Mouse (Mus musculus) midbrain, postnatal 0 days (tissue): ENCODE measurements around the gene Cdc34b. TPM values are rescaled to one million over a fixed set of nuclear protein-coding genes. Genes with fewer than 3 reads are reported as not detected.
"Not testable (repeated sequence)": the region's sequence is repeated elsewhere in the genome, so short reads cannot be mapped to it uniquely, and the experiment has no call there.

Experiments used
- ATAC-seq: fragments of 200-750 bp; cut with Nextera tagmentation; 2 replicates; pipeline ENCODE4 v1.8.0; 2017; ENCODE audit warnings: moderate number of reproducible peaks, mild to moderate bottlenecking, moderate TSS enrichment, moderate library complexity; ENCODE audit not compliant: low FRiP score
- DNase-seq: peaks from one replicate; pipeline ENCODE4 v3.0.0-alpha.2; 2015; ENCODE audit warnings: low spot score
- H3K27ac ChIP-seq: fragments of 300-500 bp; sonication (generic); 2 replicates; pipeline ENCODE4 v1.5.1; 2014; ENCODE audit warnings: low read depth, mild to moderate bottlenecking, low read length, mixed read lengths
- H3K27me3 ChIP-seq: fragments of 300-500 bp; sonication (generic); 2 replicates; pipeline ENCODE4 v1.6.1; 2014; ENCODE audit warnings: low read length, control low read depth, mixed read lengths; ENCODE audit not compliant: insufficient read depth
- H3K36me3 ChIP-seq: fragments of 300-500 bp; sonication (generic); 2 replicates; pipeline ENCODE4 v1.6.1; 2014; ENCODE audit warnings: low read length, control low read depth, mixed read lengths; ENCODE audit not compliant: insufficient read depth
- H3K4me1 ChIP-seq: fragments of 300-500 bp; sonication (generic); 2 replicates; pipeline ENCODE4 v1.6.1; 2014; ENCODE audit warnings: mild to moderate bottlenecking, control low read depth, antibody characterized with exemption, low read length, mixed read lengths; ENCODE audit not compliant: insufficient read depth
- H3K4me2 ChIP-seq: fragments of 300-500 bp; sonication (generic); 2 replicates; pipeline ENCODE4 v1.6.1; 2014; ENCODE audit warnings: low read depth, mild to moderate bottlenecking, low read length, mixed read lengths; ENCODE audit not compliant: poor library complexity, severe bottlenecking
- H3K4me3 ChIP-seq: fragments of 300-500 bp; sonication (generic); 2 replicates; pipeline ENCODE4 v1.5.1; 2014; ENCODE audit warnings: low read depth, mild to moderate bottlenecking, low read length, moderate library complexity
- H3K9ac ChIP-seq: fragments of 300-500 bp; sonication (generic); replicated peaks from 2 replicates; pipeline ENCODE4 v1.6.1; 2014; ENCODE audit warnings: mild to moderate bottlenecking, low read length, moderate library complexity, mixed read lengths; ENCODE audit not compliant: poor library complexity, severe bottlenecking
- H3K9me3 ChIP-seq: fragments of 300-500 bp; sonication (generic); 2 replicates; pipeline ENCODE4 v1.6.1; 2016; ENCODE audit warnings: low read length, control low read depth
- CTCF ChIP-seq: IDR thresholded peaks from 2 replicates; pipeline ENCODE4 v1.5.1; 2016; ENCODE audit warnings: antibody characterized with exemption, mild to moderate bottlenecking
- WGBS: fragments of 180-500 bp; shearing (Covaris S2); extraction: QIAGEN DNeasy Blood & Tissue Kit; methylation state at CpG from one replicate; pipeline ENCODE4 v1.1.7; 2014; 5-methylcytosine and 5-hydroxymethylcytosine counted together
- polyA plus RNA-seq: library from polyadenylated mRNA; unstranded; fragments of >200 nt; fragmentation: Nextera tagmentation; extraction: Ambion mirVana; gene quantifications from 2 replicates; pipeline ENCODE4 v1.2.1, GENCODE M21; 2015
- total RNA-seq: library from RNA; depleted of rRNA; stranded (reverse); fragments of >200 nt; gene quantifications from 2 replicates; pipeline ENCODE4 v1.2.3, GENCODE M21; 2014; rRNA removed

Gene Cdc34b
- total RNA-seq (1.1 TPM in 1 of 2 replicates, not detected in the other), polyA plus RNA-seq (0.14 TPM in 1 of 2 replicates, not detected in the other)

DNA sequence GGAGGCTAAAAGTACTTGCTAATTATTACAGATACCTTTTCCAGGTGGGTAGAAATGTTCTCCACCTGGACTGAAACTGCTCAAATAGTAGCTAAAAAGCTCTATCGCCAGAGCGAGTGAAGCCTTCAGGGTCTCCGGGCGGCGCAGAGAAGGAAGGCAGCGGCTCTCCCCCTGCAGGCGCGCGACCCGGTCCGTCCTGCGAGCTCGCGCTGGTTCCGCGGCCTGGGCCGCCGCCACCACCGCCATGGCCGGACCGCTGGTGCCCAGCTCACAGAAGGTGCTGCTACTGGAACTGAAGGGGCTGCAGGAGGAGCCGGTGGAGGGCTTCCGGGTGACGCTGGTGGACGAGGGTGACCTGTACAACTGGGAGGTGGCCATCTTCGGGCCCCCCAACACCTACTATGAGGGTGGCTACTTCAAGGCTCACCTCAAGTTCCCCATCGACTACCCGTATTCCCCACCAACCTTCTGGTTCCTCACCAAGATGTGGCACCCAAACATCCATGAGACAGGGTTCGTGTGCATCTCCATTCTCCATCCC, at the start of gene Cdc34b:
Cdc34b (plus strand) TSS at position 51 of the 541 bp plus-strand sequence.
- ATAC-seq (no peak), DNase-seq (no peak)
- H3K9ac ChIP-seq = no peak within 1 kb of the TSS
- H3K9me3 ChIP-seq = no peaks in the 10 kb centered on the region
- H3K4me3 ChIP-seq = no peak within 1 kb of the TSS
- H3K4me2 ChIP-seq = no peak within 1 kb of the TSS
- H3K27ac ChIP-seq = no peak within 1 kb of the TSS
- 83% methylated on average over 29 of the region's 29 CpGs for WGBS
- H3K4me1 ChIP-seq = no peaks in the 10 kb centered on the region
- no peak for TF ChIP-seq CTCF
- no peaks in the 10 kb centered on the region for H3K36me3 ChIP-seq
- H3K27me3 ChIP-seq = no peaks in the 10 kb centered on the region

DNA sequence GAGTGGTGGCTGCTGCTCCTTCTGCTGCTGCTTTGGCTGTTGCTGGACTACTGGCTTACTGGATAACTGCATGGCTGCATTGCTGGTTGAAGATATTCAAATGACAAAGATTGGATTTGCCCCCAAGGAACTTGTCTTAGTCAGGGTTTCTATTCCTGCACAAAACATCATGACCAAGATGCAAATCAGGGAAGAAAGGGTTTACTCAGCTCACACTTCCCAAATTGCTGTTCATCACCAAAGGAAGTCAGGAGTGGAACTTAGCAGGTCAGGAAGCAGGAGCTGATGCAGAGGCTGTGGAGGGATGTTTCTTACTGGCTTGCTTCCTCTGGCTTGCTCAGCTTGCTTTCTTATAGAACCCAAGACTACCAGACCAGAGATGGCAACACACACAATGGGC, 49.1 kb upstream of the Cdc34b start:
- not testable (repeated sequence) for H3K4me3 ChIP-seq, H3K27me3 ChIP-seq, DNase-seq, H3K9me3 ChIP-seq, H3K27ac ChIP-seq, ATAC-seq, H3K4me2 ChIP-seq, H3K9ac ChIP-seq, H3K36me3 ChIP-seq, H3K4me1 ChIP-seq

DNA sequence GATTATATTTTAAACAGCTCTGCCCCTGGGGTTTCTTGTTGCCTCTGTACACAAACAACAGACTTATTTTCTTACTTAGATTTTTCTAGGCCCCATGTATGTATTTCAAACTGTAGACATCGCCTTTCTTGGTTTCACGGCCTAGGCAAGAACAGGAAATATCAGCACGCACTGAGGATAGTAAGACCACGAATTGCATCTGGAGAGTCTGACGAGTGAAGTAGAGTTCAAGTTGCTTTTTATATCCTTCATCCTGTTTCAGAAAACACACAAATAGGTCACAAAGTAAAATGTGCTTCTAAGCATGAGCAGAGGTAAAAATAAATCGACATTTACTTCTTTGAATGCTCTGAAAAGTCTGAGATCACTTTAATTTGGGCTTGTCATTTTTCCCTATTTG, 46.1 kb upstream of the Cdc34b start:
- no peaks in the 10 kb centered on the region for H3K4me1 ChIP-seq
- no peak for TF ChIP-seq CTCF
- no peak overlapping the region for H3K9ac ChIP-seq
- WGBS = 76% methylated on average over 6 of the region's 6 CpGs
- no peak overlapping the region for H3K27ac ChIP-seq
- no peaks in the 10 kb centered on the region for H3K9me3 ChIP-seq
- no peaks in the 10 kb centered on the region for H3K36me3 ChIP-seq
- ATAC-seq (no peak), DNase-seq (no peak)
- no peak overlapping the region for H3K4me3 ChIP-seq
- H3K27me3 ChIP-seq = no peaks in the 10 kb centered on the region
- H3K4me2 ChIP-seq = no peak overlapping the region

DNA sequence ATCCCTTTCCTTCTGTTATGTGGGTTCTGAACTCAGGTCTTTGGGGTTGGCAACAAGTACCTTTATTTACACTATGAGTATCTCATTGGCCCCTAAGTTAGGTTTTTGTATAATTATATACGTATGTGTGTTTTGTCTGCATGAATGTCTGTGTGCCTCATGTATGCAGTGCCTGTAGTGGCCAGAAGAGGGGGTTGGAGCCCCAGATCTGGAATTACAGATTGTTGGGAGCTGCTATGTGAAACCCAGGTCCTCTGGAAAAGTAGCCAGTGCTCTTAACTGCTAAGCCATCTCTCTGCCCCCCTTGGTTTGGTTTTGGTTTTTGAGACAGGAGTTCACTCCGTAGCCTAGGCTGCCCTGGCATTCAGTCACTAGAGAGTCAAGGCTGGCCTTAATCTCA, 44.4 kb upstream of the Cdc34b start:
- Histone ChIP-seq H3K4me1 (no peaks in the 10 kb centered on the region), H3K4me2 (no peak overlapping the region), H3K36me3 (no peaks in the 10 kb centered on the region), H3K9me3 (no peaks in the 10 kb centered on the region), H3K4me3 (no peak overlapping the region), H3K9ac (no peak overlapping the region), H3K27me3 (no peaks in the 10 kb centered on the region), H3K27ac (no peak overlapping the region)
- DNase-seq (no peak), ATAC-seq (no peak)
- WGBS = 95% methylated on average over 2 of the region's 2 CpGs
- TF ChIP-seq CTCF = peak; percentile 21; the same call in 1 of the 2 replicates

DNA sequence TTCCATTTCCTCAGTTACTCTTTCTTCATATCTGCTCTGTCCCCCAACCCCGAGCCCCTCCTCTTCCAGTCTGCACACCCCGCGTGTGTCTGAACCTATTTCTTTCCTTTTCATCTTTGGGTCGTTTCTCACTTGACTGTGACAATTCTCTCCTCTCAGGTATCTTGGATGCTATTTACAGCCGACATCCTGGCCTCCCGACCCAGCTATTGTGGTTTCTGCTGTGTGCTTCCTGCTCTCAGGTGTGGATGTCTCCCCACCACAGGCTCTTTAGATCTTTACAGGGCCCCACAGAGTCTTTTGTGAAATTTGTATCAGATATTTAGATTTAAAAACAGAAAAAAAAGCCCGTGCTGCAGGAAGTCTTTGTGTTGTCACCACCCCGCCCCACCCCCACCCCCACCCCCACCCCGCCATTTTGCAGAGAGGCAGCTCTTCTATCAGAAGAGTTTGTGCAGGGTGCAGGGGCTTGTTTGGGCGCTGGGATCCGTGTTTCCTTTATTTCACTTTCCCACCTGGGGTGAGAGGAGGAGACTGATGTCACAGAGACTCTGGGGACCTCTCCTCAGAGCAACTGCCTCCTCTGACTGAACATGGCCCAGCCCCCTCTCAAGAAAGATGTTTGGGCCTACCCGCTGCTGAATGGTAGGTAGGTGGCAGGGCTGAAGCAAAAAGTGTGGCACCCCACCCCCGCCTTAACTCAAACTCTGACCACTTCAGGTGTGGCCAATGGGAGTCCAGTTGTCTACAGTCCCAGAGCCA, 43.7 kb upstream of the Cdc34b start:
- Histone ChIP-seq H3K9me3 (no peaks in the 10 kb centered on the region), H3K4me3 (no peak overlapping the region), H3K4me1 (no peaks in the 10 kb centered on the region), H3K27ac (no peak overlapping the region), H3K9ac (no peak overlapping the region), H3K4me2 (no peak overlapping the region), H3K36me3 (no peaks in the 10 kb centered on the region), H3K27me3 (no peaks in the 10 kb centered on the region)
- no peak for DNase-seq
- WGBS = 50% methylated on average over 13 of the region's 13 CpGs
- no peak for ATAC-seq
- TF ChIP-seq CTCF = no peak

DNA sequence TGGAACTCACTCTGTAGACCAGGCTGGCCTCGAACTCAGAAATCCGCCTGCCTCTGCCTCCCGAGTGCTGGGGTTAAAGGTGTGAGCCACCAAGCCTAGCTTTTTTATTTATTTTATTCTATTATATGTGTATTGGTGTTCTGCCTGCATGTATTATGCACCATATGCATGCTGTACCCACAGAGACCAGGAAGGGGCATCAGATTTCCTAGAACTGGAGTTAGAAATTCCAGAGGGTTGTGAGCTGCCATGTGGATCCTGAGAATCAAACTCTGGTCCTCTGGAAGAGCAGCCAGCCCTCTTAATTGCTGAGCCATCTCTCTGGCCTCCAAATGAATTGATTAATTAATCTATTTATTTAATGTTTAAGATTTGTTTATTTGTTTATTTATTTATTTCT, 42.2 kb upstream of the Cdc34b start:
- 100% methylated on average over 2 of the region's 3 CpGs for WGBS
- ATAC-seq = no peak

More for the DNA sequence above, 42.2 kb upstream of the Cdc34b start:
- Histone ChIP-seq H3K36me3 (no peaks in the 10 kb centered on the region), H3K9ac (no peak overlapping the region), H3K9me3 (no peaks in the 10 kb centered on the region), H3K4me2 (no peak overlapping the region), H3K27me3 (no peaks in the 10 kb centered on the region), H3K4me3 (no peak overlapping the region), H3K27ac (no peak overlapping the region), H3K4me1 (no peaks in the 10 kb centered on the region)
- TF ChIP-seq CTCF = no peak
- no peak for DNase-seq
